Mouse (Mus musculus) limb, embryonic 10.5 days (tissue): ENCODE results near the gene Mlxipl. TPM values are rescaled to one million over a fixed set of nuclear protein-coding genes. Genes with fewer than 3 reads are reported as not detected.

Experiments used
- DNase-seq: peaks from one replicate; pipeline ENCODE4 v3.0.0-alpha.2; 2017; ENCODE audit warnings: low spot score
- H3K27ac ChIP-seq: fragments of 300-500 bp; sonication (generic); 2 replicates; pipeline ENCODE4 v1.5.1; 2016; ENCODE audit warnings: mild to moderate bottlenecking
- H3K27me3 ChIP-seq: fragments of 300-500 bp; sonication (generic); 2 replicates; pipeline ENCODE4 v1.6.1; 2016; ENCODE audit warnings: low read depth, mild to moderate bottlenecking; ENCODE audit not compliant: poor library complexity, severe bottlenecking
- H3K36me3 ChIP-seq: fragments of 300-500 bp; sonication (generic); 2 replicates; pipeline ENCODE4 v1.6.1; 2016; ENCODE audit warnings: mild to moderate bottlenecking, moderate library complexity
- H3K4me1 ChIP-seq: fragments of 300-500 bp; sonication (generic); 2 replicates; pipeline ENCODE4 v1.6.1; 2016
- H3K4me3 ChIP-seq: fragments of 300-500 bp; sonication (generic); 2 replicates; pipeline ENCODE4 v1.5.1; 2016; ENCODE audit warnings: mild to moderate bottlenecking, moderate library complexity
- H3K9me3 ChIP-seq: fragments of 300-500 bp; sonication (generic); replicated peaks from 2 replicates; pipeline ENCODE4 v1.6.1; 2016; ENCODE audit warnings: mild to moderate bottlenecking
- whole genome bisulfite sequencing: fragments of 180-500 bp; shearing (Covaris S2); methylation state at CpG from one replicate; pipeline ENCODE4 v1.1.7; 2016; 5-methylcytosine and 5-hydroxymethylcytosine counted together
- polyA plus RNA-seq: library from polyadenylated mRNA; unstranded; fragments of >200 nt; fragmentation: Nextera tagmentation; extraction: Ambion mirVana; gene quantifications from 2 replicates; pipeline ENCODE4 v1.2.1, GENCODE M21; 2016

Gene Mlxipl
- polyA plus RNA-seq, 1 experiment from 2014 or later, result 5.1 TPM

GRCm38 (mm10) chr5:135127669-135128068, 38.0 kb downstream of the Mlxipl start:
- no peak overlapping the region for H3K4me3 ChIP-seq
- no peaks in the 10 kb centered on the region for H3K36me3 ChIP-seq
- H3K4me1 ChIP-seq, result no peaks in the 10 kb centered on the region
- no peak overlapping the region for H3K27ac ChIP-seq
- 76% methylated on average over 6 of the region's 6 CpGs for WGBS
- no peaks in the 10 kb centered on the region for H3K9me3 ChIP-seq
- peaks cover 37% of the 10 kb centered on the region for H3K27me3 ChIP-seq
- DNase-seq, result no peak

- no peak for DNase-seq
- H3K27ac ChIP-seq, result no peak overlapping the region
- 86% methylated on average over 4 of the region's 4 CpGs for WGBS
- no peak overlapping the region for H3K4me3 ChIP-seq
- peaks cover 48% of the 10 kb centered on the region for H3K27me3 ChIP-seq
- no peaks in the 10 kb centered on the region for H3K9me3 ChIP-seq
- peaks cover 14% of the 10 kb centered on the region for H3K4me1 ChIP-seq
- no peaks in the 10 kb centered on the region for H3K36me3 ChIP-seq
Observed at GRCm38 (mm10) chr5:135129747-135130146, 40.1 kb downstream of the Mlxipl start.

- WGBS, result 7% methylated on average over 26 of the region's 26 CpGs
Observed at GRCm38 (mm10) chr5:135133736-135134405, 44.2 kb downstream of the Mlxipl start.

GRCm38 (mm10) chr5:135134534-135134933, 44.8 kb downstream of the Mlxipl start:
- 4% methylated on average over 8 of the region's 8 CpGs for WGBS
- Histone ChIP-seq H3K27me3 (peaks cover 59% of the 10 kb centered on the region), H3K27ac (no peak overlapping the region), H3K9me3 (no peaks in the 10 kb centered on the region), H3K36me3 (no peaks in the 10 kb centered on the region), H3K4me3 (peak overlapping the region; percentile 24; the same call in 1 of the 2 replicates), H3K4me1 (peaks cover 14% of the 10 kb centered on the region)
- DNase-seq, result peak; percentile 54

More at GRCm38 (mm10) chr5:135133736-135134405, 44.2 kb downstream of the Mlxipl start:
- Histone ChIP-seq H3K9me3 (no peaks in the 10 kb centered on the region), H3K27ac (no peak overlapping the region), H3K36me3 (no peaks in the 10 kb centered on the region), H3K4me1 (peaks cover 14% of the 10 kb centered on the region), H3K27me3 (peaks cover 60% of the 10 kb centered on the region), H3K4me3 (peak overlapping the region; percentile 24)
- no peak for DNase-seq

- H3K27me3 ChIP-seq, result peaks cover 17% of the 10 kb centered on the region
- no peaks in the 10 kb centered on the region for H3K9me3 ChIP-seq
- no peak overlapping the region for H3K4me3 ChIP-seq
- whole genome bisulfite sequencing, result 65% methylated on average over 2 of the region's 2 CpGs
- H3K36me3 ChIP-seq, result no peaks in the 10 kb centered on the region
- no peak overlapping the region for H3K27ac ChIP-seq
- no peaks in the 10 kb centered on the region for H3K4me1 ChIP-seq
- DNase-seq, result no peak
Observed at GRCm38 (mm10) chr5:135139881-135140280, 50.2 kb downstream of the Mlxipl start.

GRCm38 (mm10) chr5:135144469-135144868, 54.8 kb downstream of the Mlxipl start:
- no peaks in the 10 kb centered on the region for H3K9me3 ChIP-seq

GRCm38 (mm10) chr5:135145532-135145931, 55.8 kb downstream of the Mlxipl start:
- H3K27ac ChIP-seq, result no peak overlapping the region
- no peaks in the 10 kb centered on the region for H3K9me3 ChIP-seq
- no peaks in the 10 kb centered on the region; the same call in 1 of the 2 replicates for H3K36me3 ChIP-seq
- no peaks in the 10 kb centered on the region for H3K27me3 ChIP-seq
- peaks cover 10% of the 10 kb centered on the region for H3K4me1 ChIP-seq
- no peak for DNase-seq
- H3K4me3 ChIP-seq, result no peak overlapping the region
- 85% methylated on average over 3 of the region's 3 CpGs for WGBS

More at GRCm38 (mm10) chr5:135144469-135144868, 54.8 kb downstream of the Mlxipl start:
- no peak for DNase-seq
- no peaks in the 10 kb centered on the region for H3K27me3 ChIP-seq
- peaks cover 6% of the 10 kb centered on the region for H3K4me1 ChIP-seq
- no peak overlapping the region for H3K27ac ChIP-seq
- 58% methylated on average over 4 of the region's 4 CpGs for WGBS
- H3K36me3 ChIP-seq, result no peaks in the 10 kb centered on the region; the same call in 1 of the 2 replicates
- no peak overlapping the region for H3K4me3 ChIP-seq

- Histone ChIP-seq H3K27ac (no peak overlapping the region), H3K9me3 (no peaks in the 10 kb centered on the region), H3K36me3 (no peaks in the 10 kb centered on the region; the same call in 1 of the 2 replicates), H3K27me3 (no peaks in the 10 kb centered on the region), H3K4me1 (peaks cover 10% of the 10 kb centered on the region), H3K4me3 (no peak overlapping the region)
- no peak for DNase-seq
Observed at GRCm38 (mm10) chr5:135145955-135146354, 56.3 kb downstream of the Mlxipl start.

GRCm38 (mm10) chr5:135148715-135149052, 59.0 kb downstream of the Mlxipl start:
- no peak for DNase-seq
- Histone ChIP-seq H3K27me3 (no peaks in the 10 kb centered on the region), H3K36me3 (peaks cover 19% of the 10 kb centered on the region), H3K4me1 (peaks cover 10% of the 10 kb centered on the region), H3K4me3 (peak overlapping the region; percentile 89), H3K27ac (peak overlapping the region; percentile 96), H3K9me3 (no peaks in the 10 kb centered on the region)
- under 1% methylated on average over 13 of the region's 13 CpGs for WGBS

- Histone ChIP-seq H3K36me3 (peaks cover 25% of the 10 kb centered on the region), H3K27ac (peak within 1 kb of the TSS; percentile 96), H3K9me3 (no peaks in the 10 kb centered on the region), H3K4me1 (peaks cover 10% of the 10 kb centered on the region), H3K4me3 (peak within 1 kb of the TSS; percentile 89), H3K27me3 (no peaks in the 10 kb centered on the region)
- under 1% methylated on average over 63 of the region's 63 CpGs for WGBS
- DNase-seq, result peak; percentile 97
Observed at GRCm38 (mm10) chr5:135149053-135149819, 59.5 kb downstream of the Mlxipl start, which contains the start of gene Tbl2. TSS of gene Tbl2 (plus strand) at chr5:135149657.

GRCm38 (mm10) chr5:135149820-135150178, 60.1 kb downstream of the Mlxipl start:
- H3K27ac ChIP-seq, result peak overlapping the region; percentile 96
- DNase-seq, result no peak
- H3K4me3 ChIP-seq, result peak overlapping the region; percentile 89
- H3K4me1 ChIP-seq, result peaks cover 10% of the 10 kb centered on the region
- 0% methylated on average over 23 of the region's 23 CpGs for WGBS
- peaks cover 29% of the 10 kb centered on the region for H3K36me3 ChIP-seq
- H3K27me3 ChIP-seq, result no peaks in the 10 kb centered on the region
- H3K9me3 ChIP-seq, result no peaks in the 10 kb centered on the region

- H3K4me1 ChIP-seq, result no peaks in the 10 kb centered on the region
- no peaks in the 10 kb centered on the region for H3K27me3 ChIP-seq
- H3K27ac ChIP-seq, result no peak overlapping the region
- DNase-seq, result no peak
- peaks cover 93% of the 10 kb centered on the region for H3K36me3 ChIP-seq
- H3K9me3 ChIP-seq, result no peaks in the 10 kb centered on the region
- no peak overlapping the region for H3K4me3 ChIP-seq
- 95% methylated on average over 4 of the region's 4 CpGs for WGBS
Observed at GRCm38 (mm10) chr5:135156496-135156895, 66.8 kb downstream of the Mlxipl start.

- WGBS, result 97% methylated on average over 4 of the region's 4 CpGs
- H3K36me3 ChIP-seq, result peaks cover 74% of the 10 kb centered on the region
- DNase-seq, result no peak
Observed at GRCm38 (mm10) chr5:135161221-135161620, 71.5 kb downstream of the Mlxipl start.

More at GRCm38 (mm10) chr5:135161221-135161620, 71.5 kb downstream of the Mlxipl start:
- Histone ChIP-seq H3K4me1 (no peaks in the 10 kb centered on the region), H3K27ac (no peak overlapping the region), H3K4me3 (no peak overlapping the region), H3K27me3 (no peaks in the 10 kb centered on the region), H3K9me3 (no peaks in the 10 kb centered on the region)
